Mouse (Mus musculus): ENCODE data around the gene Alkbh5. TPM values are rescaled to one million over a fixed set of nuclear protein-coding genes. Genes with fewer than 3 reads are reported as not detected.

The Alkbh5 gene
- polyA plus RNA-seq, 1 experiment from 2014 or later = 24.2 TPM

- Histone ChIP-seq H3K27me3 (replicated peaks; ENCODE audit: control insufficient read depth, insufficient read depth, low read length) (no peaks in the 10 kb centered on the region), H3K4me2 (ENCODE audit: low read length) (no peak overlapping the region), H3K9me3 (ENCODE audit: control insufficient read depth, low read length) (no peaks in the 10 kb centered on the region), H3K27ac (ENCODE audit: low read length) (no peak overlapping the region), H3K4me1 (replicated peaks; ENCODE audit: control insufficient read depth, insufficient read depth, low read length) (no peaks in the 10 kb centered on the region), H3K4me3 (replicated peaks; ENCODE audit: low read length) (no peak overlapping the region), H3K36me3 (ENCODE audit: control insufficient read depth, insufficient read depth) (no peaks in the 10 kb centered on the region), H3K9ac (replicated peaks; ENCODE audit: low read depth, low read length) (no peak overlapping the region)
- WGBS = 72% methylated on average over 4 of the region's 4 CpGs
- ATAC-seq = no peak
Measured at GRCm38 (mm10) chr11:60518305-60518704, 17.9 kb upstream of the Alkbh5 start.

- H3K4me1 ChIP-seq (replicated peaks; ENCODE audit: control insufficient read depth, insufficient read depth, low read length) = no peaks in the 10 kb centered on the region
- no peak overlapping the region for H3K27ac ChIP-seq (ENCODE audit: low read length)
- no peaks in the 10 kb centered on the region for H3K36me3 ChIP-seq (ENCODE audit: control insufficient read depth, insufficient read depth)
- ATAC-seq = no peak
- H3K9ac ChIP-seq (replicated peaks; ENCODE audit: low read depth, low read length) = no peak overlapping the region
- no peaks in the 10 kb centered on the region for H3K27me3 ChIP-seq (replicated peaks; ENCODE audit: control insufficient read depth, insufficient read depth, low read length)
- no peak overlapping the region for H3K4me3 ChIP-seq (replicated peaks; ENCODE audit: low read length)
- H3K4me2 ChIP-seq (ENCODE audit: low read length) = no peak overlapping the region
- H3K9me3 ChIP-seq (ENCODE audit: control insufficient read depth, low read length) = no peaks in the 10 kb centered on the region
- 79% methylated on average over 5 of the region's 5 CpGs for WGBS
Measured at GRCm38 (mm10) chr11:60522027-60522426, 14.2 kb upstream of the Alkbh5 start.

- ATAC-seq = no peak
- H3K36me3 ChIP-seq (ENCODE audit: control insufficient read depth, insufficient read depth) = no peaks in the 10 kb centered on the region
- no peaks in the 10 kb centered on the region for H3K9me3 ChIP-seq (ENCODE audit: control insufficient read depth, low read length)
- H3K27me3 ChIP-seq (replicated peaks; ENCODE audit: control insufficient read depth, insufficient read depth, low read length) = no peaks in the 10 kb centered on the region
- H3K4me3 ChIP-seq (replicated peaks; ENCODE audit: low read length) = no peak overlapping the region
- no peak overlapping the region for H3K27ac ChIP-seq (ENCODE audit: low read length)
- H3K4me2 ChIP-seq (ENCODE audit: low read length) = no peak overlapping the region
- WGBS = 90% methylated on average over 6 of the region's 6 CpGs
- no peak overlapping the region for H3K9ac ChIP-seq (replicated peaks; ENCODE audit: low read depth, low read length)
- H3K4me1 ChIP-seq (replicated peaks; ENCODE audit: control insufficient read depth, insufficient read depth, low read length) = no peaks in the 10 kb centered on the region
Measured at GRCm38 (mm10) chr11:60522661-60523365, 13.4 kb upstream of the Alkbh5 start.

- H3K27me3 ChIP-seq (replicated peaks; ENCODE audit: control insufficient read depth, insufficient read depth, low read length) = no peaks in the 10 kb centered on the region
- H3K36me3 ChIP-seq (ENCODE audit: control insufficient read depth, insufficient read depth) = no peaks in the 10 kb centered on the region
- H3K27ac ChIP-seq (ENCODE audit: low read length) = no peak overlapping the region
- no peaks in the 10 kb centered on the region for H3K4me1 ChIP-seq (replicated peaks; ENCODE audit: control insufficient read depth, insufficient read depth, low read length)
- no peaks in the 10 kb centered on the region for H3K9me3 ChIP-seq (ENCODE audit: control insufficient read depth, low read length)
- no peak for ATAC-seq
- H3K4me3 ChIP-seq (replicated peaks; ENCODE audit: low read length) = no peak overlapping the region
- H3K4me2 ChIP-seq (ENCODE audit: low read length) = no peak overlapping the region
- no peak overlapping the region for H3K9ac ChIP-seq (replicated peaks; ENCODE audit: low read depth, low read length)
- 77% methylated on average over 4 of the region's 4 CpGs for WGBS
Measured at GRCm38 (mm10) chr11:60526461-60526860, 9.7 kb upstream of the Alkbh5 start.

GRCm38 (mm10) chr11:60535676-60536075, 505 bp upstream of the Alkbh5 start:
- WGBS = 91% methylated on average over 2 of the region's 2 CpGs
- no peak overlapping the region for H3K4me3 ChIP-seq (replicated peaks; ENCODE audit: low read length)

GRCm38 (mm10) chr11:60536859-60537467, 782 bp downstream of the Alkbh5 start:
- peak; percentile 74 for ATAC-seq
- WGBS = 0% methylated on average over 37 of the region's 37 CpGs
- H3K4me1 ChIP-seq (replicated peaks; ENCODE audit: control insufficient read depth, insufficient read depth, low read length) = peaks cover 34% of the 10 kb centered on the region
- peak overlapping the region; percentile 98 for H3K4me3 ChIP-seq (replicated peaks; ENCODE audit: low read length)
- no peaks in the 10 kb centered on the region for H3K36me3 ChIP-seq (ENCODE audit: control insufficient read depth, insufficient read depth)
- H3K27me3 ChIP-seq (replicated peaks; ENCODE audit: control insufficient read depth, insufficient read depth, low read length) = no peaks in the 10 kb centered on the region
- H3K9ac ChIP-seq (replicated peaks; ENCODE audit: low read depth, low read length) = peak overlapping the region; percentile 68
- peak overlapping the region; percentile 99 for H3K27ac ChIP-seq (ENCODE audit: low read length)
- H3K4me2 ChIP-seq (ENCODE audit: low read length) = peak overlapping the region; percentile 89
- no peaks in the 10 kb centered on the region for H3K9me3 ChIP-seq (ENCODE audit: control insufficient read depth, low read length)

More at GRCm38 (mm10) chr11:60535676-60536075, 505 bp upstream of the Alkbh5 start:
- Histone ChIP-seq H3K36me3 (ENCODE audit: control insufficient read depth, insufficient read depth) (no peaks in the 10 kb centered on the region), H3K4me1 (replicated peaks; ENCODE audit: control insufficient read depth, insufficient read depth, low read length) (peaks cover 24% of the 10 kb centered on the region), H3K9ac (replicated peaks; ENCODE audit: low read depth, low read length) (peak overlapping the region; percentile 68), H3K27ac (ENCODE audit: low read length) (peak overlapping the region; percentile 99), H3K27me3 (replicated peaks; ENCODE audit: control insufficient read depth, insufficient read depth, low read length) (no peaks in the 10 kb centered on the region), H3K4me2 (ENCODE audit: low read length) (peak overlapping the region; percentile 89; the same call in 1 of the 2 replicates), H3K9me3 (ENCODE audit: control insufficient read depth, low read length) (no peaks in the 10 kb centered on the region)
- ATAC-seq = no peak

GRCm38 (mm10) chr11:60537468-60538347, 1.5 kb downstream of the Alkbh5 start:
- Histone ChIP-seq H3K27me3 (replicated peaks; ENCODE audit: control insufficient read depth, insufficient read depth, low read length) (no peaks in the 10 kb centered on the region), H3K4me1 (replicated peaks; ENCODE audit: control insufficient read depth, insufficient read depth, low read length) (peaks cover 38% of the 10 kb centered on the region), H3K9me3 (ENCODE audit: control insufficient read depth, low read length) (no peaks in the 10 kb centered on the region), H3K27ac (ENCODE audit: low read length) (peak overlapping the region; percentile 99), H3K36me3 (ENCODE audit: control insufficient read depth, insufficient read depth) (0 out of 2 replicates have a peak, but pooled peaks cover 2% of the 10 kb centered on the region), H3K4me3 (replicated peaks; ENCODE audit: low read length) (peak overlapping the region; percentile 98), H3K9ac (replicated peaks; ENCODE audit: low read depth, low read length) (peak overlapping the region; percentile 68), H3K4me2 (ENCODE audit: low read length) (peak overlapping the region; percentile 91)
- under 1% methylated on average over 89 of the region's 91 CpGs for WGBS
- peak; percentile 89 for ATAC-seq

- no peak for ATAC-seq
- Histone ChIP-seq H3K9me3 (ENCODE audit: control insufficient read depth, low read length) (no peaks in the 10 kb centered on the region), H3K4me1 (replicated peaks; ENCODE audit: control insufficient read depth, insufficient read depth, low read length) (peaks cover 43% of the 10 kb centered on the region), H3K4me2 (ENCODE audit: low read length) (peak overlapping the region; percentile 91), H3K4me3 (replicated peaks; ENCODE audit: low read length) (peak overlapping the region; percentile 98), H3K27me3 (replicated peaks; ENCODE audit: control insufficient read depth, insufficient read depth, low read length) (no peaks in the 10 kb centered on the region), H3K36me3 (ENCODE audit: control insufficient read depth, insufficient read depth) (0 out of 2 replicates have a peak, but pooled peaks cover 2% of the 10 kb centered on the region), H3K27ac (ENCODE audit: low read length) (peak overlapping the region; percentile 99), H3K9ac (replicated peaks; ENCODE audit: low read depth, low read length) (peak overlapping the region; percentile 68)
- under 1% methylated on average over 93 of the region's 93 CpGs for WGBS
Measured at GRCm38 (mm10) chr11:60538371-60539281, 2.4 kb downstream of the Alkbh5 start.

All from forebrain, embryonic 16.5 days (tissue).